Mouse (Mus musculus) lung, adult 2 months (tissue): ENCODE data around the gene Vps8.

Experiments used
- CTCF ChIP-seq: fragments of 200-500 bp; IDR thresholded peaks from 2 replicates; pipeline ENCODE4 v1.5.1; 2011; ENCODE audit warnings: mild to moderate bottlenecking, low read length, control low read depth; ENCODE audit not compliant: insufficient read depth
- POLR2A ChIP-seq: fragments of 200-500 bp; IDR thresholded peaks from 2 replicates; pipeline ENCODE4 v1.6.1; 2011; ENCODE audit warnings: low read depth, mild to moderate bottlenecking, control low read depth, low read length, borderline replicate concordance; ENCODE audit errors: extremely low read depth

- TF ChIP-seq POLR2A = no peak
- TF ChIP-seq CTCF = no peak
These were observed 181.4 kb downstream of the Vps8 start for GRCm38 (mm10) chr16:21604354-21604753.
